9 mouse cellular contexts compared by ENCODE assay signal in genomic region chr10:80281304-80281703, GRCm38 (mm10). TPM values are rescaled to one million over a fixed set of nuclear protein-coding genes. Genes with fewer than 3 reads are reported as not detected.
A peak's percentile ranks its signal among the peaks of the same experiment; 100 is the strongest.
DNase-seq lines count a peak whose midpoint lies in the region; ATAC-seq and TF ChIP-seq lines count a peak whose summit lies in the region.
"Had no signal": no experiment of that assay in that cellular context is flagged by ENCODE, and none has a peak within 500 bp of the region (broad histone marks: within the 10 kb centered on the region; RNA-seq: fewer than 3 reads in every experiment).

No protein-coding gene starts in this region.

- DNase-seq in midbrain, embryonic 10.5 days (ENCODE audit: low spot score), result no peak
- peak; percentile 47 for DNase-seq in kidney, postnatal 0 days (ENCODE audit: low spot score)
- DNase-seq in yolk sac, embryonic 10.5 days (ENCODE audit: low spot score), result peak; percentile 61
- no peak for DNase-seq in ovary, adult 18-20 months (ENCODE audit: low spot score)
- no peak for DNase-seq in gastrocnemius, postnatal 14 days
- DNase-seq in thymus, postnatal 14 days, result no peak

- no peak overlapping the region for H3K9ac ChIP-seq in midbrain, embryonic 12.5 days (replicated peaks)
- H3K9ac ChIP-seq in heart, embryonic 16.5 days (ENCODE audit: low read length), result peak overlapping the region; percentile 58
- H3K9ac ChIP-seq in kidney, postnatal 0 days (ENCODE audit: low read depth, low read length), result 0 out of 2 replicates have a peak overlapping the region, but pooled peaks have one; percentile 20

- H3K4me1 ChIP-seq in midbrain, embryonic 12.5 days, result peaks cover 3% of the 10 kb centered on the region; the same call in 1 of the 2 replicates
- H3K4me1 ChIP-seq in midbrain, embryonic 10.5 days, result peaks cover 4% of the 10 kb centered on the region
- H3K4me1 ChIP-seq in heart, embryonic 16.5 days (ENCODE audit: control insufficient read depth, insufficient read depth, low read length), result peaks cover 22% of the 10 kb centered on the region
- no peaks in the 10 kb centered on the region for H3K4me1 ChIP-seq in kidney, postnatal 0 days (replicated peaks; ENCODE audit: insufficient read depth, low read length)

- ATAC-seq in midbrain, embryonic 12.5 days (ENCODE audit: low FRiP score, low read depth), result no peak
- peak; percentile 51; the same call in 1 of the 2 replicates for ATAC-seq in heart, embryonic 16.5 days (replicated peaks; ENCODE audit: extremely low read depth, insufficient read depth, low FRiP score)
- ATAC-seq in kidney, postnatal 0 days (replicated peaks; ENCODE audit: low FRiP score, low read depth), result peak; percentile 65

- intact Hi-C loops in gastrocnemius, postnatal 14 days (cut with DNase I; ENCODE audit: low total_unique reads), result no loop called here

- H3K27me3 ChIP-seq in midbrain, embryonic 12.5 days, result no peaks in the 10 kb centered on the region; the same call in 1 of the 2 replicates
- H3K27me3 ChIP-seq in midbrain, embryonic 10.5 days (ENCODE audit: low read depth, poor library complexity, severe bottlenecking), result no peaks in the 10 kb centered on the region
- H3K27me3 ChIP-seq in heart, embryonic 16.5 days (ENCODE audit: control insufficient read depth, insufficient read depth, low read length), result no peaks in the 10 kb centered on the region
- no peaks in the 10 kb centered on the region for H3K27me3 ChIP-seq in kidney, postnatal 0 days (ENCODE audit: insufficient read depth, low read length)

- H3K27ac ChIP-seq in midbrain, embryonic 12.5 days (replicated peaks), result peak overlapping the region; percentile 35; the same call in 1 of the 2 replicates
- no peak overlapping the region for H3K27ac ChIP-seq in midbrain, embryonic 10.5 days (replicated peaks)
- peak overlapping the region; percentile 80 for H3K27ac ChIP-seq in heart, embryonic 16.5 days (ENCODE audit: low read length)
- peak overlapping the region; percentile 82 for H3K27ac ChIP-seq in kidney, postnatal 0 days

- WGBS in midbrain, embryonic 12.5 days, result 88% methylated on average over 7 of the region's 7 CpGs
- 91% methylated on average over 7 of the region's 7 CpGs for WGBS in midbrain, embryonic 10.5 days
- WGBS in heart, embryonic 16.5 days, result 47% methylated on average over 7 of the region's 7 CpGs
- WGBS in kidney, postnatal 0 days, result 25% methylated on average over 7 of the region's 7 CpGs

- H3K4me3 ChIP-seq in midbrain, embryonic 12.5 days, result no peak overlapping the region
- H3K4me3 ChIP-seq in midbrain, embryonic 10.5 days, result no peak overlapping the region
- H3K4me3 ChIP-seq in heart, embryonic 16.5 days (ENCODE audit: low read length), result no peak overlapping the region
- H3K4me3 ChIP-seq in kidney, postnatal 0 days (replicated peaks; ENCODE audit: low read depth, low read length), result no peak overlapping the region

- H3K9me3 ChIP-seq in midbrain, embryonic 12.5 days, result no peaks in the 10 kb centered on the region
- H3K9me3 ChIP-seq in midbrain, embryonic 10.5 days (replicated peaks), result no peaks in the 10 kb centered on the region
- H3K9me3 ChIP-seq in heart, embryonic 16.5 days (replicated peaks; ENCODE audit: control insufficient read depth, low read length), result no peaks in the 10 kb centered on the region
- H3K9me3 ChIP-seq in kidney, postnatal 0 days (replicated peaks; ENCODE audit: low read length), result no peaks in the 10 kb centered on the region

- H3K36me3 ChIP-seq in midbrain, embryonic 12.5 days, result peaks cover 97% of the 10 kb centered on the region
- H3K36me3 ChIP-seq in midbrain, embryonic 10.5 days, result peaks cover 100% of the 10 kb centered on the region
- peaks cover 72% of the 10 kb centered on the region for H3K36me3 ChIP-seq in heart, embryonic 16.5 days (ENCODE audit: control insufficient read depth, insufficient read depth)
- H3K36me3 ChIP-seq in kidney, postnatal 0 days (ENCODE audit: insufficient read depth, low read length), result peaks cover 74% of the 10 kb centered on the region

- no peak overlapping the region for H3K4me2 ChIP-seq in midbrain, embryonic 12.5 days (replicated peaks)
- H3K4me2 ChIP-seq in heart, embryonic 16.5 days (ENCODE audit: low read depth, low read length), result no peak overlapping the region
- H3K4me2 ChIP-seq in kidney, postnatal 0 days (ENCODE audit: low read length), result no peak overlapping the region

- no peak for TF ChIP-seq CTCF in kidney, postnatal 0 days (IDR thresholded peaks at IDR 0.05; ENCODE audit: low read depth)

RNA-seq across cellular contexts. Expression of gene Rps15, which starts 10.9 kb away (rescaled TPM):
- 671 and 694 TPM in 2 replicates for polyA plus RNA-seq in midbrain, embryonic 12.5 days (2016; fragmentation: Nextera tagmentation; extraction: Ambion mirVana)
- 889 and 1,053 TPM in 2 replicates for polyA plus RNA-seq in midbrain, embryonic 10.5 days (2016; fragmentation: Nextera tagmentation; extraction: Ambion mirVana)
- 536 and 549 TPM in 2 replicates for polyA plus RNA-seq in heart, embryonic 16.5 days (2015; fragmentation: Nextera tagmentation; extraction: Ambion mirVana)
- polyA plus RNA-seq in kidney, postnatal 0 days (2015; fragmentation: Nextera tagmentation; extraction: Ambion mirVana), result 974 and 1,069 TPM in 2 replicates
- total RNA-seq in gastrocnemius, postnatal 14 days (2021), result 100 to 1,000 TPM; 741 to 829 TPM

RNA-seq across cellular contexts. Expression of gene Apc2, which starts 14.5 kb away (rescaled TPM):
- 181 and 193 TPM in 2 replicates for polyA plus RNA-seq in midbrain, embryonic 12.5 days (2016; fragmentation: Nextera tagmentation; extraction: Ambion mirVana)
- 28.3 and 61.6 TPM in 2 replicates for polyA plus RNA-seq in midbrain, embryonic 10.5 days (2016; fragmentation: Nextera tagmentation; extraction: Ambion mirVana)
- polyA plus RNA-seq in heart, embryonic 16.5 days (2015; fragmentation: Nextera tagmentation; extraction: Ambion mirVana), result 1.5 TPM in 2 replicates
- 0.51 and 0.86 TPM in 2 replicates for polyA plus RNA-seq in kidney, postnatal 0 days (2015; fragmentation: Nextera tagmentation; extraction: Ambion mirVana)
- total RNA-seq in gastrocnemius, postnatal 14 days (2021), result 1 to 10 TPM in 1 of 2 experiments, under 1 TPM in 1; 0.93 to 1.2 TPM
- total RNA-seq: monocyte, adult 5-6 weeks had no signal

RNA-seq across cellular contexts. Expression of gene Dazap1, which starts 20.0 kb away (rescaled TPM):
- 61.2 and 71.3 TPM in 2 replicates for polyA plus RNA-seq in midbrain, embryonic 12.5 days (2016; fragmentation: Nextera tagmentation; extraction: Ambion mirVana)
- 43.7 and 50.6 TPM in 2 replicates for polyA plus RNA-seq in midbrain, embryonic 10.5 days (2016; fragmentation: Nextera tagmentation; extraction: Ambion mirVana)
- 30.7 and 33.9 TPM in 2 replicates for polyA plus RNA-seq in heart, embryonic 16.5 days (2015; fragmentation: Nextera tagmentation; extraction: Ambion mirVana)
- polyA plus RNA-seq in kidney, postnatal 0 days (2015; fragmentation: Nextera tagmentation; extraction: Ambion mirVana), result 43.7 and 44.6 TPM in 2 replicates
- 10 to 100 TPM; 49.9 to 51.0 TPM for total RNA-seq in gastrocnemius, postnatal 14 days (2021)

RNA-seq across cellular contexts. Expression of gene Gamt, which starts 20.5 kb away (rescaled TPM):
- 28.1 and 29.5 TPM in 2 replicates for polyA plus RNA-seq in midbrain, embryonic 12.5 days (2016; fragmentation: Nextera tagmentation; extraction: Ambion mirVana)
- 32.5 and 35.5 TPM in 2 replicates for polyA plus RNA-seq in midbrain, embryonic 10.5 days (2016; fragmentation: Nextera tagmentation; extraction: Ambion mirVana)
- polyA plus RNA-seq in heart, embryonic 16.5 days (2015; fragmentation: Nextera tagmentation; extraction: Ambion mirVana), result 50.3 and 51.6 TPM in 2 replicates
- 25.5 and 26.0 TPM in 2 replicates for polyA plus RNA-seq in kidney, postnatal 0 days (2015; fragmentation: Nextera tagmentation; extraction: Ambion mirVana)
- 100 to 1,000 TPM; 232 to 267 TPM for total RNA-seq in gastrocnemius, postnatal 14 days (2021)

RNA-seq across cellular contexts. Expression of gene Ndufs7, which starts 32.4 kb away (rescaled TPM):
- 205 and 213 TPM in 2 replicates for polyA plus RNA-seq in midbrain, embryonic 12.5 days (2016; fragmentation: Nextera tagmentation; extraction: Ambion mirVana)
- 288 and 314 TPM in 2 replicates for polyA plus RNA-seq in midbrain, embryonic 10.5 days (2016; fragmentation: Nextera tagmentation; extraction: Ambion mirVana)
- polyA plus RNA-seq in heart, embryonic 16.5 days (2015; fragmentation: Nextera tagmentation; extraction: Ambion mirVana), result 596 and 743 TPM in 2 replicates
- 537 and 556 TPM in 2 replicates for polyA plus RNA-seq in kidney, postnatal 0 days (2015; fragmentation: Nextera tagmentation; extraction: Ambion mirVana)
- 100 to 1,000 TPM; 423 to 474 TPM for total RNA-seq in gastrocnemius, postnatal 14 days (2021)

Comparison
In these comparisons a context has a peak if more than half of its experiments do, and no peak if none do; other contexts are left out.
1. DNase-seq: peak in kidney, postnatal 0 days (single experiment) and yolk sac, embryonic 10.5 days (single experiment); none in midbrain, embryonic 10.5 days (single experiment), ovary, adult 18-20 months (single experiment), gastrocnemius, postnatal 14 days (single experiment) and thymus, postnatal 14 days (single experiment).
2. RNA of gene Apc2, which starts 14.5 kb away (polyA plus RNA-seq): 181 to 193 TPM in midbrain, embryonic 12.5 days and 28.3 to 61.6 TPM in midbrain, embryonic 10.5 days; 1.5 TPM in heart, embryonic 16.5 days and 0.51 to 0.86 TPM in kidney, postnatal 0 days; every median in the first group is over 10 times any median in the second.